Mouse (Mus musculus) heart, embryonic 12.5 days (tissue): ENCODE measurements around the gene Echdc1. TPM values are rescaled to one million over a fixed set of nuclear protein-coding genes. Genes with fewer than 3 reads are reported as not detected.

Experiments
- polyA plus RNA-seq: library from polyadenylated mRNA; unstranded; fragments of >200 nt; fragmentation: Nextera tagmentation; extraction: Ambion mirVana; gene quantifications from 2 replicates; pipeline ENCODE4 v1.2.1, GENCODE M21; 2016

Gene Echdc1
- polyA plus RNA-seq, 1 experiment from 2014 or later, result 27.2 TPM

Other genes with a start within 250 kb of the Echdc1 start
- 0.38 and 1.3 TPM in 2 replicates for gene Soga3, start 169.3 kb upstream of the Echdc1 start, polyA plus RNA-seq
- not detected in 2 replicates for gene Gm49353, start 114.2 kb upstream of the Echdc1 start, polyA plus RNA-seq
- 0.14 and 0.27 TPM in 2 replicates for gene 9330159F19Rik, start 101.6 kb upstream of the Echdc1 start, polyA plus RNA-seq
- 36.4 and 36.9 TPM in 2 replicates for gene Rnf146, start 49.3 kb downstream of the Echdc1 start, polyA plus RNA-seq
- gene Rspo3, start 222.7 kb downstream of the Echdc1 start, polyA plus RNA-seq, result 15.4 and 16.3 TPM in 2 replicates